Mouse (Mus musculus) spleen, embryonic (tissue): ENCODE measurements around the gene Abcc1.

ENCODE experiments used
- CTCF ChIA-PET: fragments of 350-600 bp; sonication (Branson Sonifier 250); formaldehyde crosslinking; loops from one replicate; lab custom pipeline; 2022; lab: Charles Lee

The Abcc1 gene

GRCm38 (mm10) chr16:14493491-14494114 lies 132.2 kb downstream of the Abcc1 start:
- CTCF ChIA-PET = no interaction called here

- CTCF ChIA-PET = no interaction called here
These were observed 140.4 kb downstream of the Abcc1 start for GRCm38 (mm10) chr16:14501649-14502360.

- CTCF ChIA-PET = no interaction called here
These were observed 145.1 kb downstream of the Abcc1 start for GRCm38 (mm10) chr16:14506461-14506860.
